Mouse (Mus musculus): ENCODE results near the gene Trnp1. TPM values are rescaled to one million over a fixed set of nuclear protein-coding genes. Genes with fewer than 3 reads are reported as not detected.
A peak's percentile ranks its signal among the peaks of the same experiment; 100 is the strongest.

The Trnp1 gene
- total RNA-seq, 1 experiment = 0.94 TPM

- no peak overlapping the region for H3K9ac ChIP-seq (ENCODE audit: insufficient read depth, low read depth, low read length, poor library complexity, severe bottlenecking)
- no peak overlapping the region for H3K27ac ChIP-seq (ENCODE audit: insufficient read depth, low read depth, low read length, poor library complexity, severe bottlenecking)
- TF ChIP-seq ZNF384 (IDR thresholded peaks at IDR 0.05; ENCODE audit: low read depth, low read length) = no peak
- TF ChIP-seq ZC3H11A (IDR thresholded peaks at IDR 0.05; ENCODE audit: borderline replicate concordance, low read depth, low read length) = no peak
- TF ChIP-seq MAFK (IDR thresholded peaks at IDR 0.05; ENCODE audit: insufficient read depth, low read depth, low read length) = no peak
- TF ChIP-seq CHD2 (IDR thresholded peaks at IDR 0.05; ENCODE audit: low read depth, low read length) = no peak
- TF ChIP-seq HCFC1 (IDR thresholded peaks at IDR 0.05; ENCODE audit: borderline replicate concordance, insufficient read depth, low read length) = no peak
- in situ Hi-C loops (cut with MboI; ENCODE audit: low sequenced_read_pairs in 2 of 2, unreplicated experiment in 2 of 2) = no loop called here
- H3K9me3 ChIP-seq (ENCODE audit: control insufficient read depth, insufficient read depth, low read depth, low read length) = no peaks in the 10 kb centered on the region
- peaks cover 6 to 42% of the 10 kb centered on the region in 2 experiments for H3K4me1 ChIP-seq (ENCODE audit: control insufficient read depth in 2 of 2, insufficient read depth in 2 of 2, low read length in 2 of 2, poor library complexity in 1 of 2)
- no peak overlapping the region for H3K4me3 ChIP-seq (ENCODE audit: insufficient read depth in 1 of 2, low read depth in 1 of 2, low read length in 2 of 2, poor library complexity in 1 of 2, severe bottlenecking in 1 of 2)
- DNase-seq (ENCODE audit: low read depth, low spot score) = no peak
- no peaks in the 10 kb centered on the region for H3K36me3 ChIP-seq (ENCODE audit: control insufficient read depth, insufficient read depth, low read length, poor library complexity, severe bottlenecking)
Measured at GRCm38 (mm10) chr4:133482479-133482878, 15.9 kb downstream of the Trnp1 start.

DNA sequence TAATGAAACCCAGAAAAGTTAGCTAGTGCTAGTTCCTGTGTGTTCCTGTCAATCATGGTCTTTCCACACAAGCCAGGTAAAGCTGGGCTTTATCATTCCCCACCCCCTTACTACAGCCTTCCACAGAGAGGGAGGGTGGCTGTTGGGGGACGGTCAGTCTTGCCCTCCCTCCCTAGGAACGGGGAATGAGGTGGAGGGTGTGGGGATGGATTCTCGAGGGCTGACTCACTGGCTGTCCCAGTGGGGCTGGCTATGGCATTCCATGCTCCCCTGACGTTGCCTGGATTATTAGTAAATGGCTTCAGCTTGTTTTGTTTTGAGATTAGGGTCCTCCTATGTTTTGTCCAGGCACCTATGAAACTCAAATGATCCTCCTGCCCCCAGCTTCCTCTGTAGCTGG lies 16.9 kb downstream of the Trnp1 start:
- in situ Hi-C loops (cut with MboI; ENCODE audit: low sequenced_read_pairs in 2 of 2, unreplicated experiment in 2 of 2) = no loop called here
- Histone ChIP-seq H3K4me3 (ENCODE audit: insufficient read depth in 1 of 2, low read depth in 1 of 2, low read length in 2 of 2, poor library complexity in 1 of 2, severe bottlenecking in 1 of 2) (no peak overlapping the region), H3K9ac (ENCODE audit: insufficient read depth, low read depth, low read length, poor library complexity, severe bottlenecking) (no peak overlapping the region), H3K9me3 (ENCODE audit: control insufficient read depth, insufficient read depth, low read depth, low read length) (no peaks in the 10 kb centered on the region), H3K36me3 (ENCODE audit: control insufficient read depth, insufficient read depth, low read length, poor library complexity, severe bottlenecking) (no peaks in the 10 kb centered on the region), H3K27ac (ENCODE audit: insufficient read depth, low read depth, low read length, poor library complexity, severe bottlenecking) (no peak overlapping the region), H3K4me1 (ENCODE audit: control insufficient read depth in 2 of 2, insufficient read depth in 2 of 2, low read length in 2 of 2, poor library complexity in 1 of 2) (peaks cover 6 to 34% of the 10 kb centered on the region in 2 experiments)
- TF ChIP-seq ZC3H11A (IDR thresholded peaks at IDR 0.05; ENCODE audit: borderline replicate concordance, low read depth, low read length) = no peak
- no peak for TF ChIP-seq CHD2 (IDR thresholded peaks at IDR 0.05; ENCODE audit: low read depth, low read length)
- TF ChIP-seq HCFC1 (IDR thresholded peaks at IDR 0.05; ENCODE audit: borderline replicate concordance, insufficient read depth, low read length) = no peak
- no peak for TF ChIP-seq MAFK (IDR thresholded peaks at IDR 0.05; ENCODE audit: insufficient read depth, low read depth, low read length)
- no peak for TF ChIP-seq ZNF384 (IDR thresholded peaks at IDR 0.05; ENCODE audit: low read depth, low read length)
- DNase-seq (ENCODE audit: low read depth, low spot score) = no peak

GRCm38 (mm10) chr4:133480754-133481153 lies 17.6 kb downstream of the Trnp1 start:
- Histone ChIP-seq H3K36me3 (ENCODE audit: control insufficient read depth, insufficient read depth, low read length, poor library complexity, severe bottlenecking) (no peaks in the 10 kb centered on the region), H3K9me3 (ENCODE audit: control insufficient read depth, insufficient read depth, low read depth, low read length) (no peaks in the 10 kb centered on the region), H3K4me1 (ENCODE audit: control insufficient read depth in 2 of 2, insufficient read depth in 2 of 2, low read length in 2 of 2, poor library complexity in 1 of 2) (peaks cover 6 to 27% of the 10 kb centered on the region in 2 experiments), H3K27ac (ENCODE audit: insufficient read depth, low read depth, low read length, poor library complexity, severe bottlenecking) (no peak overlapping the region), H3K4me3 (ENCODE audit: insufficient read depth in 1 of 2, low read depth in 1 of 2, low read length in 2 of 2, poor library complexity in 1 of 2, severe bottlenecking in 1 of 2) (peak overlapping the region; percentile 75 to 86), H3K9ac (ENCODE audit: insufficient read depth, low read depth, low read length, poor library complexity, severe bottlenecking) (no peak overlapping the region)
- in situ Hi-C loops (cut with MboI; ENCODE audit: low sequenced_read_pairs in 2 of 2, unreplicated experiment in 2 of 2) = no loop called here
- TF ChIP-seq MAFK (IDR thresholded peaks at IDR 0.05; ENCODE audit: insufficient read depth, low read depth, low read length) (no peak), HCFC1 (IDR thresholded peaks at IDR 0.05; ENCODE audit: borderline replicate concordance, insufficient read depth, low read length) (no peak), ZC3H11A (IDR thresholded peaks at IDR 0.05; ENCODE audit: borderline replicate concordance, low read depth, low read length) (no peak), CHD2 (IDR thresholded peaks at IDR 0.05; ENCODE audit: low read depth, low read length) (no peak), ZNF384 (IDR thresholded peaks at IDR 0.05; ENCODE audit: low read depth, low read length) (no peak)
- DNase-seq (ENCODE audit: low read depth, low spot score) = no peak

DNA sequence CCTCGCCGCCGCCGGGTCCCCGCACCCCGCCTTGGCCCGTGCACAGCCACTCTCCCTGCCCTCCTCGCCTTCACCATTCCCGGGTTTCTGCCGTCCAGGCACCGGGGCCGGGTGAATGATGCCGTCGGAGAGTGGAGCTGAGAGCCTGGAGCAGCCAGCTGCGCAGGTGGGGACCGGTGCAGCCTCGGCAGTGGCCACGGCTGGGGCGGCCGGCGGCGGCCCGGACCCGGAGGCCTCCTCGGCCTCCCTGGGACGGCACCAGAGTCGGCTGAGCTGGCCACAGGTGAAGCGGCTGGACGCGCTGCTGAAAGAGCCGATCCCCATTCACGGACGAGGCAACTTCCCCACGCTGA lies 18.2 kb downstream of the Trnp1 start:
- DNase-seq (ENCODE audit: low read depth, low spot score) = no peak
- Histone ChIP-seq H3K9ac (ENCODE audit: insufficient read depth, low read depth, low read length, poor library complexity, severe bottlenecking) (peak overlapping the region; percentile 72), H3K4me3 (ENCODE audit: insufficient read depth in 1 of 2, low read depth in 1 of 2, low read length in 2 of 2, poor library complexity in 1 of 2, severe bottlenecking in 1 of 2) (peak overlapping the region; percentile 75 to 86), H3K9me3 (ENCODE audit: control insufficient read depth, insufficient read depth, low read depth, low read length) (no peaks in the 10 kb centered on the region), H3K27ac (ENCODE audit: insufficient read depth, low read depth, low read length, poor library complexity, severe bottlenecking) (no peak overlapping the region), H3K36me3 (ENCODE audit: control insufficient read depth, insufficient read depth, low read length, poor library complexity, severe bottlenecking) (no peaks in the 10 kb centered on the region), H3K4me1 (ENCODE audit: control insufficient read depth in 2 of 2, insufficient read depth in 2 of 2, low read length in 2 of 2, poor library complexity in 1 of 2) (peaks cover 6 to 25% of the 10 kb centered on the region in 2 experiments; a peak in 3 of 4 replicates)
- TF ChIP-seq ZNF384 (IDR thresholded peaks at IDR 0.05; ENCODE audit: low read depth, low read length) = no peak
- TF ChIP-seq MAFK (IDR thresholded peaks at IDR 0.05; ENCODE audit: insufficient read depth, low read depth, low read length) = no peak
- no peak for TF ChIP-seq ZC3H11A (IDR thresholded peaks at IDR 0.05; ENCODE audit: borderline replicate concordance, low read depth, low read length)
- TF ChIP-seq HCFC1 (IDR thresholded peaks at IDR 0.05; ENCODE audit: borderline replicate concordance, insufficient read depth, low read length) = no peak
- no peak for TF ChIP-seq CHD2 (IDR thresholded peaks at IDR 0.05; ENCODE audit: low read depth, low read length)
- in situ Hi-C loops (cut with MboI; ENCODE audit: low sequenced_read_pairs in 2 of 2, unreplicated experiment in 2 of 2) = no loop called here
